Mouse (Mus musculus) adrenal gland, postnatal 36 days (tissue): Measurements from ENCODE around the gene Fnd3c2. TPM values are rescaled to one million over a fixed set of nuclear protein-coding genes. Genes with fewer than 3 reads are reported as not detected.
"Not testable (repeated sequence)": the region's sequence is repeated elsewhere in the genome, so short reads cannot be mapped to it uniquely, and the experiment has no call there.

Source experiments
- DNase-seq, 2 experiments: peaks; one replicate each; pipeline ENCODE4 v3.0.0; 2021; ENCODE audit warnings: mixed read lengths in 1 of 2
- long read RNA-seq, 2 experiments: library from polyadenylated mRNA; stranded (forward); transcript quantifications; one replicate each; pipeline ENCODE4 v2.0.0; 2021; ENCODE audit warnings: borderline sequencing depth in 2 of 2
- total RNA-seq, 2 experiments: library from RNA; stranded (reverse); gene quantifications; 2 replicates each; pipeline ENCODE4 v1.2.3; 2021

Fnd3c2 gene
- not detected for total RNA-seq
- long read RNA-seq, experiment 1 = 0 reads
- long read RNA-seq, experiment 2 = 0 reads

DNA sequence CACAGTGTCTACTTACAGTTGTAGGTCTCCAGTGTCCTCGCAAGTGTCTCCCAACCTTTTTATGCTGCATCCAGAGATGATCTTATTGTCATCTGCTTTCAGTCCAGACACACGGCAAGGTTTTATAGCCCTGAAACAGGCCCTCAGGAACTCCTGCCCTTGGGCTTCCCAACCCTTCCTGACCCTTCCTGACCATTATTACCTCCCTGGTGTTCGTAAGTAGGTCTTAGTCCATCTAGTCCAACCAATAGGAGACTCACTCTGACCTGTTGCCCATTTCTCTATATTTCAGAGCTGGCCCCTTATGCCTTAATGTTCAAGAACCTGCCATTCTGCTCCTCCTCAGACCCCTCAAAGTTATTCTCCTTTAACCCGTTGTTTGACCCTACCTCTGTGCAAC, at the start of gene Fnd3c2:
Gene Fnd3c2 (minus strand): TSS at position 101 of the 400 bp plus-strand sequence.
- DNase-seq = no peak

DNA sequence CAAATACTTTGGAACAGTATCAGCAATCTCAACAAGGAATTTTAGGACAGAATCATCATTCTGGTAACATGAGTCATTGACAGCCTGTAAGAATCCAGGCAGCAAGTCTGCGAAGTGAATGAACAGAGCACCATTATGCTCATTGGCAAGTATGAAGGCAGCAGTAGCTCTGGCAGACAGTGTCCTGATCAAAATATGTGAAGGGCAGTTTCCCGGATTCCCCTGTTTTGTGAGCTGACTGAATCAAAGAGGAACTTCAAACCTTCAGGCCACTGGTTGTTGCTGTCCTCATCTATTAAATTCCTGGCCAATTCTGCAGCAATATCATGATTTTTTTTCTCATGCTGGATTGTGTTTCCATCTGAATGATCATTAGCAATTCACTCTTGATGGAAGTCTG, 29.3 kb upstream of the Fnd3c2 start:
- DNase-seq = no peak

DNA sequence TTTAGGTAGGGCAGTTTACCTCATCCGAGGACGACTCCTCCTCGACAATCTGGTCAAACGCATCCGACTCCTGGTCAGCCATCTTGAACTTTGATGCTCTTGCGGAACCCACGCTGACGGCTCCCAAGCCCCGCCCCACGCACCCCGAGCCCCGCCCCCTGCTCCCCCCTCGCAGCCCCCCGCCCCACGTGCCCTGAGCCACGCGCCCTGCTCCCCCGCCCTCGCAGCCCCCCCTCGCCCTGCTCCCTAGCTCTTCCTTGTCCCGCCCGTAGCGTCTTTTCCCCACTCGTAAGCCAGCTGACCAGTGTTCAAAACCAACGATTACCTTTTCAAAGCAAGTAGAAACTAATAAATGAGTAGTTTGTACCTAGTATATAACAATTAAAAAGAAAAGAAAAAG, 34.1 kb downstream of the Fnd3c2 start, which contains the start of gene Taf9b:
Gene Taf9b (minus strand): TSS at position 101 of the 400 bp plus-strand sequence.
- DNase-seq = no peak

DNA sequence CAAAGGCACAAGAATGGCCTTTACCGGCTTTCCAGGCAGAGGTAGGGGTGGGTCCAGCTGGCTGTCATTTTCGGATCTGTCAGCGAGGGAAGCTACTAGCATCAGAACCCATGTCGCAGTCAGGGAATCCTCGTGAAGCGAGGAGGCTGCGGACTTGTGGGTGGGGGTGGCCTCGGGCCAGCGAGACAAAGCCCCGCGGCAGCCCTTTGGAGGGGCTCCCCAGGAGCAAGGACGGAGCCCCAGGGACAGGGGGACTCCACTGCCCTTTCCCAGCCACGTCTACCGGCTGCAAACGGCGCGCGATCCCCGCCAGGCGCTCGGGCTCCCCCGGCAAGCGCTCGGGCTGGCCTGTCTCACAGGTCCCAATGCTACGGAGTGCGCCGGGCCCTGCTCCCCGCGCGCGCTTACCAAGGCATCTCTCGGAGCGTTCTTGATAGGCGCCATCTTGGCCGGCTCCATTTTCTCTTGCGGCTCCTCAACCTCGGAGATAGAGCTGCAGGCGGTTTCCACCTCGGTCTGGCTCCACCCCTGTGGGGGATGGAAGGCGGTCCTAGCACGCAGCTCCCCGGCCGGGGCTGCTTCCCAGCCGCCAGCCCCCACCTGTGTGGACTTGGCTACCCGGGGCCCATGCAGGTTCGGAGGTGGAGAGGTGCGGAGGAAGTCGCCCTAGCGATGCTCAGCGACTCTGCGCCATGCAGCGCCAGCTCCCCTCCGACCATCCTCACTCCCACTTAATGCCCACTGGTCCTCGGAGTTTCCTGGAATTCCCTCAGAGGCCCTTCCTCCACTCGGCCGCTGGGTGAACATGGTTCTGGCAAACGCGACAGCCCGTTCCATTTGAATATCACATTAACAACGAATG, 35.8 kb downstream of the Fnd3c2 start:
- peak; percentile 75 to 86 for DNase-seq

DNA sequence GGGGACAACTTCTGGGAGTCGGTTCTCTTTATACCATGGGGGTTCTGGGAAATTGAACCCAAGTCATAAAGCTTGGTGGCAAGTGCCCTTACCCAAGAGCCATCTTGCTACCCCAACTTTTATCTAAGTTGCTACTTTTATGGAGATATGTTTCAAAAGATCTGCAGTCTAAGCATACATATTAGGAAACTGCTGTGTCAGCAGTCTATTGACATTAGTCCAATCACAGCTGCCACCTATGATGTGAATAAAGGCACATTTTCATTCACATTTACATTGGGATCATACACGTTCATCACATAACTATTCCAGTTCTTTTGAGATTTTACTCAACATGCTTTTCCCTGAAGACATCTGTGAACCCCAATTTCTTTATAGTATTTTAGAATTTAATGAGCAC, 46.1 kb downstream of the Fnd3c2 start:
- DNase-seq = no peak

DNA sequence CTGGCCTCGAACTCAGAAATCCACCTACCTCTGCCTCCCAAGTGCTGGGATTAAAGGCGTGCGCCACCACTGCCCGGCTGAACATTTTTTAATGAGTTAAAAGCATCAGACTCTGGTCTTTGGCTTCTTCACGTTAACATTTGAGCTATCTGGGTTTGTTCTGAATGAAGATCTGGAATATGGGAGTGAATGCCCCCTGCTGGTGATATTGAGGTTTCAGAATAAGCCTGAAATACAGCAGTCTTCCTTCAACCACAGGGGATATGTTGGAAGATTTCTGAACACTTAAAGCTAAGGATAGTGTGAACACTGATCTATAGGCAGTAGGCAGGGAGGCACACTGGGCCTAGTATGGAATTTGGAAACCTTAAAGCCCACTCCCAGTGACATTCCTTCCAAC, 56.3 kb downstream of the Fnd3c2 start:
- DNase-seq = no peak

DNA sequence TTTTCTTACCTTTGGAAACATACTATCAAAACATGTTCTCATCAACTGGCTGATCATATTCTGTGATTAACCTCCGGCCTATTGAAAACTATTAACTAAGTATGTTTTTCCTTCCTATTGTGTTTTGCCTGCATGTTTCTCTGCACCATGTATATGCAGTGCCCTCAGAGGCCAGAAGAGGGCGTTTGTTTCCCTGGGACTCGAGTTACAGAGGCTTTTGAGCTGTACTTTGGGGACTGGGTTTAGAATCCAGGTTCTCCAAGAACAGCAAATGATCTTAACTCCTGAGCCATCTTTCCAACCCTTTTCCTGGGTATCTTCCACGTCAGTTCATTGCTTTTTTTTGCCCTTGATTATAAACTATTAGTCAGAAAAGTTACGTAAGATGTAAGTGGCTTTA, 57.9 kb downstream of the Fnd3c2 start:
- DNase-seq = no peak

DNA sequence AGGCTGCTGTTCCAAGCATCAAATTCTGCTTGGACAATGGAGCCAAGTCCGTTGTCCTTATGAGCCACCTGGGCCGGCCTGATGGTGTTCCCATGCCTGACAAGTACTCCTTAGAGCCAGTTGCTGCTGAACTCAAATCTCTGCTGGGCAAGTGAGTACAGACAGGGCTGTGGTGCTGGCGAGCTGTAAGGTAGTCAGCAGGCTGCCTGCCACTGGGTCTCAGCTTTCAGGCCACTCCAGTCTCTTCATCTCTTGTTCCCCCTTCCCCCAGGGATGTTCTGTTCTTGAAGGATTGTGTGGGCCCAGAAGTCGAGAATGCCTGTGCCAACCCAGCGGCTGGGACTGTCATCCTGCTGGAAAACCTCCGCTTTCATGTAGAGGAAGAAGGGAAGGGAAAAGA, 60.8 kb downstream of the Fnd3c2 start:
- not testable (repeated sequence) for DNase-seq

DNA sequence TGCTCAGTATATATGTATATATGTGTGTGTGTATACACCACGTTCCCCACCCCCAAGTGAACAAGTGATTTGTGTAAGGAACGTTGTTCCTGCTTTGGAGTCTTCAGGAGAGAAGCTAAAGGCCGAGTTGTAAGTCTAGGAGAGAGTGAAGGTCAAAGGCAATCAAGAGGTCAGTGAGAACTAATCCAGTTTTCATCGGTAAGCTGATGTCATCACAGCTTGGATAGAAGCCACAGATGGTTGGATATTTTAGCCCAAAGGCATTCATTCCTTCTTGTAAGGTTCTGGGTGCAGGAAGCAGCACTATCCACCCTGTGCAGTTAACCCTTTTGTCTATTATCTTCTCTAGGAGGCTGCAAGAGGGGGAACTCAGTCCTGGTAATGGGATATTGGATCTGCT, 65.1 kb downstream of the Fnd3c2 start:
- DNase-seq = no peak

DNA sequence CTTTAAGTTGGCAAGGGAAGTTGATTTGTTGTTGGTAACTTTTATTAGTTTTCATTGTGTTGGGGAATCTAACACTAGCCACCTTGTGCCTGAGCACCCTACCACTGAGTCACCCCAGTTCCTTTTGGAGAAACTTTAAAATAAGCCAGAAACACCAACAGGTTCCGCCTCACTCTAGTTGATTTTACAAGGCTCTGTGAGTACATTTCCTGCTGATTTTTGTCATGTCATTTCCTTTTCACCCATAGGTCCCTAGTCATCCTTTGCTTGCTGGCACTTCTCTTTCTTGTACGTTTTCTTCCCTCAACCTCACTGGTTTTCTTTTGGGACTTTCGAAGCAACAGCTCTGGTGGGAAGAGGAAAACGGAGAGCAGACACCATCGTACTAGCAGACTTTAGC, 65.8 kb downstream of the Fnd3c2 start:
- DNase-seq = no peak

DNA sequence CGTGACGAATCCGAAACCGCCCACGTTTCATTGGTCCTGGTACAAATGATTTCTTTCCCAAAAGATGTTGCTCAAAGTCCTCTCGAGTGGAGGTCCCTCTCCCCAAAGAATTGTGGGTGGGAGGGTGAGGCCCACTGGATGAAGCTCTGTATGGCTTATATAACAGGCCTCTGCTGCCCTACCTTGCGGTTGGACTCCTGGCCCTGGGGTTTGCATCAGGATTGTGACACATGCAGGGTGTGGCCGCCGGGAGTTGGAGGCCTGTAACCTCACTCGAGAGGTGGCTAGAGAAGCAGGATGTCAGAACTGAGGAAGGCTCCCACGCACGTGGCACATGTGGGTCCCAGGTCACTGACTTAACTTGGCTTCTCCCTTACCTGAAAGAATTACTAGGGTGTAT, 67.4 kb downstream of the Fnd3c2 start:
- peak; percentile 42 to 49 for DNase-seq

DNA sequence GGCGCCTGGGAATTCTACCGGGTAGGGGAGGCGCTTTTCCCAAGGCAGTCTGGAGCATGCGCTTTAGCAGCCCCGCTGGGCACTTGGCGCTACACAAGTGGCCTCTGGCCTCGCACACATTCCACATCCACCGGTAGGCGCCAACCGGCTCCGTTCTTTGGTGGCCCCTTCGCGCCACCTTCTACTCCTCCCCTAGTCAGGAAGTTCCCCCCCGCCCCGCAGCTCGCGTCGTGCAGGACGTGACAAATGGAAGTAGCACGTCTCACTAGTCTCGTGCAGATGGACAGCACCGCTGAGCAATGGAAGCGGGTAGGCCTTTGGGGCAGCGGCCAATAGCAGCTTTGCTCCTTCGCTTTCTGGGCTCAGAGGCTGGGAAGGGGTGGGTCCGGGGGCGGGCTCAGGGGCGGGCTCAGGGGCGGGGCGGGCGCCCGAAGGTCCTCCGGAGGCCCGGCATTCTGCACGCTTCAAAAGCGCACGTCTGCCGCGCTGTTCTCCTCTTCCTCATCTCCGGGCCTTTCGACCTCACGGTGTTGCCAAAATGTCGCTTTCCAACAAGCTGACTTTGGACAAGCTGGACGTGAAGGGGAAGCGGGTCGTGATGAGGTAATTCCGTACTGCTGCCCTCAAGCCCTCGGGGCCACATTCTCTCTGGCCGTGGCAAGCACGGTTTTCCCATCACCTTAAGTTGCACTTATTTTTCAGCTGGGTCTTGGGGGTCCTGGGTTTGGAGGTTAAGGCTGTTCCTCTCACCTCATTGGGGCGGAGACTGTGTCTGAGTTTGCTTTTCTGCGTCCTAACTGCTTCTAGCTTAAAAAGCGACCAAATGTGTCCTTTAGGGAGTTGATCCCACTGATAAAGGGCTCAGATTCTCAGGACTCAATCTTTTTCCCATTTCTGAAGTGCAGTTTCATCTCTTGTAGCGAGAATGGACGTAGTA, 68.2 kb downstream of the Fnd3c2 start, which contains the start of gene Pgk1:
Gene Pgk1 (plus strand): TSS at position 388 of the 937 bp plus-strand sequence.
- peak; percentile 91 to 94 for DNase-seq

DNA sequence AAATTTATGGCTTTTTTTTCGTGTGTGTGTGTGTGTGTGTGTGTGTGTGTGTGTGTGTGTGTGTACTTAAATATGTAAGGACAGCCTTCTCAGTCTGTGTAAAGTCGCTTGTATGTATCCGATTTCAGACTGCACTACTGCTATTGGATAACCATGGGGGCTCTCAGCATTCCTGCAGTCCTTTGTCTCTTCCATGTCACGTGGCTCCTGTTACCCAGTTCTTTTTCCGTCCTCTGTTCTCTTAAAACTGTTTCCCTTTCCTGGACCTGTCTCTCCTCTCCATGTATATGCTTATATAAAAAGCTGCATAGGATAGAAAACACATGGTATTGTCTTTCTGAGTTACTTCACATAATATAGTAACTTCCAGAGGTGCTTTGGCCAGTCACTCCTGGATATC, 69.5 kb downstream of the Fnd3c2 start:
- DNase-seq = no peak

Other genes starting within 250 kb of the Fnd3c2 start
- gene Magt1, start 243.5 kb downstream of the Fnd3c2 start, total RNA-seq = 10 to 100 TPM; 58.0 to 61.3 TPM
- gene Cox7b, start 239.7 kb downstream of the Fnd3c2 start, total RNA-seq = 100 to 1,000 TPM; 439 to 509 TPM
- 10 to 100 TPM; 43.6 to 44.4 TPM for gene Atp7a, start 228.1 kb downstream of the Fnd3c2 start, total RNA-seq
- gene Tlr13, start 112.2 kb downstream of the Fnd3c2 start, total RNA-seq = 1 to 10 TPM; 2.0 to 2.2 TPM
- gene Pgk1, start 68.3 kb downstream of the Fnd3c2 start, total RNA-seq = 100 to 1,000 TPM; 319 to 359 TPM
- 10 to 100 TPM; 17.3 to 28.7 TPM for gene Taf9b, start 34.2 kb downstream of the Fnd3c2 start, total RNA-seq
- under 1 TPM in 1 of 2 experiments, not detected in 1; 0.07 TPM for gene Fndc3c1, start 230.0 kb upstream of the Fnd3c2 start, total RNA-seq